Mouse (Mus musculus): Measurements from ENCODE around the gene Fhod1.
"Not testable (repeated sequence)": the region's sequence is repeated elsewhere in the genome, so short reads cannot be mapped to it uniquely, and the experiment has no call there.

Gene Fhod1

GRCm38 (mm10) chr8:105297511-105298192 is 50.1 kb downstream of the Fhod1 start, which contains the start of gene E2f4:
Gene E2f4, plus strand, starts transcription at chr8:105297663.
- in situ Hi-C loops (cut with MboI; ENCODE audit: low sequenced_read_pairs), result no loop called here

- in situ Hi-C loops (cut with MboI; ENCODE audit: low sequenced_read_pairs), result no loop called here
Measured at GRCm38 (mm10) chr8:105295895-105296573, 51.7 kb downstream of the Fhod1 start, which contains the start of gene Exoc3l. Gene Exoc3l, minus strand, starts transcription at chr8:105296101.

- in situ Hi-C loops (cut with MboI; ENCODE audit: low sequenced_read_pairs), result no loop called here
Measured at GRCm38 (mm10) chr8:105295256-105295655, 52.5 kb downstream of the Fhod1 start.

- in situ Hi-C loops (cut with MboI; ENCODE audit: low sequenced_read_pairs), result no loop called here
Measured at GRCm38 (mm10) chr8:105294776-105295175, 53.0 kb downstream of the Fhod1 start.

- in situ Hi-C loops (cut with MboI; ENCODE audit: low sequenced_read_pairs), result no loop called here
Measured at GRCm38 (mm10) chr8:105293405-105293804, 54.3 kb downstream of the Fhod1 start.

- in situ Hi-C loops (cut with MboI; ENCODE audit: low sequenced_read_pairs), result no loop called here
Measured at GRCm38 (mm10) chr8:105292471-105292870, 55.3 kb downstream of the Fhod1 start.

GRCm38 (mm10) chr8:105291802-105292201 is 56.0 kb downstream of the Fhod1 start:
- in situ Hi-C loops (cut with MboI; ENCODE audit: low sequenced_read_pairs), result not testable (repeated sequence)

- in situ Hi-C loops (cut with MboI; ENCODE audit: low sequenced_read_pairs), result not testable (repeated sequence)
Measured at GRCm38 (mm10) chr8:105291364-105291763, 56.4 kb downstream of the Fhod1 start.

- in situ Hi-C loops (cut with MboI; ENCODE audit: low sequenced_read_pairs), result no loop called here
Measured at GRCm38 (mm10) chr8:105290554-105291314, 57.0 kb downstream of the Fhod1 start.

- in situ Hi-C loops (cut with MboI; ENCODE audit: low sequenced_read_pairs), result no loop called here
Measured at GRCm38 (mm10) chr8:105289805-105290460, 57.8 kb downstream of the Fhod1 start, which contains the start of gene 4931428F04Rik. Gene 4931428F04Rik, minus strand, starts transcription at chr8:105289864.

GRCm38 (mm10) chr8:105288958-105289732 is 58.6 kb downstream of the Fhod1 start:
- in situ Hi-C loops (cut with MboI; ENCODE audit: low sequenced_read_pairs), result no loop called here

GRCm38 (mm10) chr8:105288231-105288630 is 59.5 kb downstream of the Fhod1 start:
- in situ Hi-C loops (cut with MboI; ENCODE audit: low sequenced_read_pairs), result no loop called here

- in situ Hi-C loops (cut with MboI; ENCODE audit: low sequenced_read_pairs), result no loop called here
Measured at GRCm38 (mm10) chr8:105286907-105287306, 60.8 kb downstream of the Fhod1 start.

- in situ Hi-C loops (cut with MboI; ENCODE audit: low sequenced_read_pairs), result no loop called here
Measured at GRCm38 (mm10) chr8:105285514-105285913, 62.2 kb downstream of the Fhod1 start.

GRCm38 (mm10) chr8:105283074-105283473 is 64.7 kb downstream of the Fhod1 start:
- in situ Hi-C loops (cut with MboI; ENCODE audit: low sequenced_read_pairs), result no loop called here

- in situ Hi-C loops (cut with MboI; ENCODE audit: low sequenced_read_pairs), result no loop called here
Measured at GRCm38 (mm10) chr8:105282239-105282638, 65.5 kb downstream of the Fhod1 start.

GRCm38 (mm10) chr8:105281821-105282220 is 65.9 kb downstream of the Fhod1 start:
- in situ Hi-C loops (cut with MboI; ENCODE audit: low sequenced_read_pairs), result no loop called here

GRCm38 (mm10) chr8:105280567-105280966 is 67.2 kb downstream of the Fhod1 start:
- in situ Hi-C loops (cut with MboI; ENCODE audit: low sequenced_read_pairs), result no loop called here
